Mouse (Mus musculus): ENCODE results near the gene Prkra.

- TF ChIP-seq CTCF (IDR thresholded peaks at IDR 0.05; ENCODE audit: borderline replicate concordance, insufficient read depth, low read depth, low read length) (no peak), POLR2A (IDR thresholded peaks at IDR 0.05; ENCODE audit: borderline replicate concordance, insufficient read depth, low read length) (no peak)
Observed at GRCm38 (mm10) chr2:76590221-76590620, 57.6 kb downstream of the Prkra start.

All from cerebellum, adult 2 months (tissue).